Mouse (Mus musculus): ENCODE results near the gene Zfp575.

DNA sequence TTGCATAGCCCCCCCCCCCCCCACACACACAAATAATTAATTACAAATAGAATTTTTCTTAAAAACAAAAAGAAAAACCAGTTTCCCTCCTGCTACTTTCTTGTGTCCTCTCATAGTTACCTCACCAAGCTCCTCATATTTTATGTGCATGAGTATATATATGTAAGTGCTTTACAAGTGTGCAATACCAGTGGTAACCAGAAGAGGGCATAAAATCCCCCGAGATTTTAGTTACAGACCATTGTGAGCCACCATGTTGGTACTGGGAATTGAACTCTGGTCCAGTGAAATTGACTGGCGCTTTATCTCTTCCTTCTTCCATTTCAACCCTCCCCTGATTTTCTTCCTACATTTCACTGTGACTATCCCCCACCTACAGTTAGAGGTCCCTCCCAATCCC is 42.9 kb downstream of the Zfp575 start:
- TF ChIP-seq POLR2A (IDR thresholded peaks at IDR 0.05; ENCODE audit: borderline replicate concordance, control insufficient read depth, low read depth, low read length) = no peak
- no peak for TF ChIP-seq CTCF (IDR thresholded peaks at IDR 0.05; ENCODE audit: control insufficient read depth, insufficient read depth, low read length)
